8 mouse cellular contexts compared by ENCODE assay signal in genomic region chr10:70949254-70950104, GRCm38 (mm10).
DNase-seq lines count a peak whose midpoint lies in the region; ATAC-seq and TF ChIP-seq lines count a peak whose summit lies in the region.

No protein-coding gene starts in this region.

- H3K4me2 ChIP-seq in midbrain, embryonic 15.5 days, result peak overlapping the region; percentile 45
- no peak overlapping the region for H3K4me2 ChIP-seq in intestine, embryonic 16.5 days (ENCODE audit: low read depth, low read length)

- peak; percentile 76 for ATAC-seq in frontal cortex, adult (ENCODE audit: low TSS enrichment)
- ATAC-seq in midbrain, embryonic 15.5 days (replicated peaks), result peak; percentile 86
- ATAC-seq in intestine, embryonic 16.5 days, result no peak

- H3K27me3 ChIP-seq in midbrain, embryonic 15.5 days (replicated peaks), result no peaks in the 10 kb centered on the region
- no peaks in the 10 kb centered on the region for H3K27me3 ChIP-seq in intestine, embryonic 16.5 days (replicated peaks; ENCODE audit: control insufficient read depth, insufficient read depth, low read length)

- H3K9me3 ChIP-seq in midbrain, embryonic 15.5 days, result no peaks in the 10 kb centered on the region
- H3K9me3 ChIP-seq in intestine, embryonic 16.5 days (ENCODE audit: control insufficient read depth, low read length), result no peaks in the 10 kb centered on the region

- H3K27ac ChIP-seq in midbrain, embryonic 15.5 days, result peak overlapping the region; percentile 86
- no peak overlapping the region for H3K27ac ChIP-seq in intestine, embryonic 16.5 days (ENCODE audit: low read length)

- peak overlapping the region; percentile 6; the same call in 1 of the 2 replicates for H3K4me3 ChIP-seq in midbrain, embryonic 15.5 days
- no peak overlapping the region for H3K4me3 ChIP-seq in intestine, embryonic 16.5 days (ENCODE audit: low read length)

- H3K9ac ChIP-seq in midbrain, embryonic 15.5 days, result no peak overlapping the region
- H3K9ac ChIP-seq in intestine, embryonic 16.5 days (ENCODE audit: low read depth, low read length), result no peak overlapping the region

- whole genome bisulfite sequencing in midbrain, embryonic 15.5 days, result 7% methylated on average over 23 of the region's 23 CpGs
- 28% methylated on average over 23 of the region's 23 CpGs for WGBS in intestine, embryonic 16.5 days

- H3K36me3 ChIP-seq in midbrain, embryonic 15.5 days (replicated peaks), result no peaks in the 10 kb centered on the region
- no peaks in the 10 kb centered on the region for H3K36me3 ChIP-seq in intestine, embryonic 16.5 days (ENCODE audit: control insufficient read depth, insufficient read depth, low read length)

- intact Hi-C loops in heart, postnatal 14 days (cut with DNase I), result no loop called here

- no peak for TF ChIP-seq CTCF in brain, embryonic 14.5 days (IDR thresholded peaks at IDR 0.05; ENCODE audit: borderline replicate concordance, extremely low read depth, insufficient read depth, insufficient read length)

- no peak for TF ChIP-seq POLR2A in brain, embryonic 14.5 days (IDR thresholded peaks at IDR 0.05; ENCODE audit: borderline replicate concordance, extremely low read depth, insufficient read depth, insufficient read length, poor library complexity, severe bottlenecking)

- no peak for DNase-seq in frontal cortex, postnatal 10 days (ENCODE audit: low spot score in 2 of 2)
- peak; percentile 90 for DNase-seq in brain, embryonic 14.5 days (ENCODE audit: low read depth)
- DNase-seq in frontal cortex, postnatal 36 days (ENCODE audit: low spot score in 2 of 2), result peak; percentile 30 to 38
- no peak for DNase-seq in adrenal gland, postnatal 14 days
- DNase-seq in heart, postnatal 14 days, result no peak

- peaks cover 42% of the 10 kb centered on the region for H3K4me1 ChIP-seq in midbrain, embryonic 15.5 days
- no peaks in the 10 kb centered on the region for H3K4me1 ChIP-seq in intestine, embryonic 16.5 days (ENCODE audit: control insufficient read depth, insufficient read depth, low read length)

Comparison
In these comparisons a context has a peak if more than half of its experiments do, and no peak if none do; other contexts are left out.
1. DNase-seq: peak in brain, embryonic 14.5 days (single experiment) and frontal cortex, postnatal 36 days (2 of 2); none in frontal cortex, postnatal 10 days (0 of 2), adrenal gland, postnatal 14 days (single experiment) and heart, postnatal 14 days (0 of 2).